Mouse (Mus musculus): ENCODE results near the gene Gm10382.

- TF ChIP-seq POLR2A (IDR thresholded peaks at IDR 0.05; ENCODE audit: insufficient read depth, low read length) (no peak), CTCF (IDR thresholded peaks at IDR 0.05; ENCODE audit: low read depth, low read length) (no peak), EP300 (IDR thresholded peaks at IDR 0.05; ENCODE audit: insufficient read depth, low read depth, low read length) (no peak)
These were observed 24.2 kb upstream of the Gm10382 start for GRCm38 (mm10) chr5:125364851-125365429.
